ENCODE assay signal across 23 mouse cellular contexts in the genomic region with DNA sequence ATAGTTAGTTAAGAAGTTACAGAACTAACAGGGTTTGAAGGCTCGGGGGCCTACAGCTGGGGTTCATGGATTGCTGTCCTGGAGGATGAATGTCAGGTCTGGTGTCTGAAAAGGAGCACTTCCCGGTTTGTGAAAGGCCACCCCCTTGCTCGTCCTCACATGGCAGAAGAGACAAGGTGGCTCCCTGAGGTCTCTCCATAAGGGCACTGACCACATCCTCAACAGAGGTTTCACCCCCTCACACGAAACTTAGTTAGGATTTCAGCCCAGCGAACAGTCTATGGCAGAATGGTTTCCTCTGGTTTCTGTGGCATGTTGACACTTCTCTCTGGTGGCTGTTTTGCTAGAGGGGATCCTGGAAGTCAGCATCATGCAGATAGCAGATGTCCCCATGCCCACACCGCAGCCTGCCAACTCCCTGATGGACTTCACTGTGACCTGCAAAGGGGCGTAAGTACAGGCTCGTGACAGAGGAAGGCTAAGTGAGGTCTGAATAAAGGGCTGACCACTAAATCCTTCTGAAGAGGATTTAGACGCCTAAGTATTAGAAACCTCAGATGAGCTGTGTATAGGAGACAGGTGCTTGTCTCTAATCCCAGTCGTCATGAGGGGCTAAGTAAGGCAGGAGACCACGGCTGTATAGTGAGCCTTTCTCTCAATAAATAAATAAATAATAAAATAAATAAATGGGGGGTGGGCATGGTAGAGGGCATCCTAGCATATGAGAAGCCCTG. TPM values are rescaled to one million over a fixed set of nuclear protein-coding genes. Genes with fewer than 3 reads are reported as not detected.
"Had no signal": no experiment of that assay in that cellular context is flagged by ENCODE, and none has a peak within 500 bp of the region (broad histone marks: within the 10 kb centered on the region; RNA-seq: fewer than 3 reads in every experiment).

No protein-coding gene starts in this region.

- H3K4me3 ChIP-seq: kidney, embryonic 15.5 days; limb, embryonic 12.5 days; limb, embryonic 15.5 days; midbrain, embryonic 13.5 days; neural tube, embryonic 12.5 days; neural tube, embryonic 15.5 days had no signal

- ATAC-seq: intestine, postnatal 0 days; liver, postnatal 0 days; lung, postnatal 0 days; midbrain, embryonic 13.5 days had no signal

- H3K27me3 ChIP-seq: kidney, embryonic 15.5 days; limb, embryonic 12.5 days; limb, embryonic 15.5 days; midbrain, embryonic 13.5 days; neural tube, embryonic 12.5 days; neural tube, embryonic 15.5 days had no signal

- H3K4me2 ChIP-seq: kidney, embryonic 15.5 days; limb, embryonic 12.5 days; limb, embryonic 15.5 days; liver, embryonic 11.5 days; lung, embryonic 14.5 days; midbrain, embryonic 13.5 days; neural tube, embryonic 12.5 days; neural tube, embryonic 15.5 days had no signal

- H3K36me3 ChIP-seq: kidney, embryonic 15.5 days; limb, embryonic 12.5 days; limb, embryonic 15.5 days; midbrain, embryonic 13.5 days; neural tube, embryonic 12.5 days; neural tube, embryonic 15.5 days had no signal

- H3K9ac ChIP-seq: kidney, embryonic 15.5 days; limb, embryonic 12.5 days; limb, embryonic 15.5 days; liver, embryonic 14.5 days; liver, postnatal 0 days; lung, embryonic 14.5 days; midbrain, embryonic 13.5 days; neural tube, embryonic 12.5 days; neural tube, embryonic 15.5 days had no signal

- H3K9me3 ChIP-seq: limb, embryonic 15.5 days; midbrain, embryonic 13.5 days; neural tube, embryonic 12.5 days; neural tube, embryonic 15.5 days had no signal

- DNase-seq: kidney, adult 2 months; kidney, postnatal 10 days; kidney, postnatal 36 days; layer of hippocampus, postnatal 36 days; left cerebral cortex, postnatal 4 days; liver, postnatal 0 days; lung, embryonic 14.5 days; right cerebral cortex, adult 18-20 months; right cerebral cortex, postnatal 14 days; thymus, adult 18-20 months; thymus, postnatal 36 days had no signal

- H3K27ac ChIP-seq: kidney, embryonic 15.5 days; limb, embryonic 12.5 days; limb, embryonic 15.5 days; liver, embryonic 14.5 days; macrophage; midbrain, embryonic 13.5 days; neural tube, embryonic 12.5 days; neural tube, embryonic 15.5 days had no signal

RNA-seq across cellular contexts. Expression of gene Gpnmb, which starts 14.5 kb away (rescaled TPM):
- total RNA-seq: megakaryocyte-erythroid progenitor cell, adult 5-6 weeks had no signal
